Mouse (Mus musculus): Measurements from ENCODE around the gene Ampd3. TPM values are rescaled to one million over a fixed set of nuclear protein-coding genes. Genes with fewer than 3 reads are reported as not detected.

Ampd3 gene
- polyA plus RNA-seq, 1 experiment from 2014 or later: 30.8 TPM

GRCm38 (mm10) chr7:110781231-110781711, 13.3 kb downstream of the Ampd3 start:
- peak; percentile 80 for ATAC-seq (ENCODE audit: insufficient read depth)
- H3K9ac ChIP-seq: peak overlapping the region; percentile 51
- H3K9me3 ChIP-seq (replicated peaks): no peaks in the 10 kb centered on the region
- no peaks in the 10 kb centered on the region for H3K27me3 ChIP-seq
- H3K36me3 ChIP-seq (replicated peaks): peaks cover 58% of the 10 kb centered on the region
- 47% methylated on average over 2 of the region's 2 CpGs for WGBS (ENCODE audit: insufficient replicate concordance)
- peak overlapping the region; percentile 21 for H3K4me3 ChIP-seq (replicated peaks)
- H3K27ac ChIP-seq (replicated peaks): peak overlapping the region; percentile 96
- H3K4me2 ChIP-seq: peak overlapping the region; percentile 84
- peaks cover 88% of the 10 kb centered on the region for H3K4me1 ChIP-seq (replicated peaks)

- peak overlapping the region; percentile 96 for H3K27ac ChIP-seq (replicated peaks)
- H3K9me3 ChIP-seq (replicated peaks): no peaks in the 10 kb centered on the region
- no peaks in the 10 kb centered on the region for H3K27me3 ChIP-seq
- H3K4me2 ChIP-seq: peak overlapping the region; percentile 84
- peaks cover 80% of the 10 kb centered on the region for H3K4me1 ChIP-seq (replicated peaks)
- peak overlapping the region; percentile 2; the same call in 1 of the 2 replicates for H3K4me3 ChIP-seq (replicated peaks)
- no peak for ATAC-seq (ENCODE audit: insufficient read depth)
- H3K36me3 ChIP-seq (replicated peaks): peaks cover 66% of the 10 kb centered on the region
- WGBS (ENCODE audit: insufficient replicate concordance): 44% methylated on average over 7 of the region's 7 CpGs
- peak overlapping the region; percentile 31; the same call in 1 of the 2 replicates for H3K9ac ChIP-seq
Measured at GRCm38 (mm10) chr7:110782135-110782534, 14.1 kb downstream of the Ampd3 start.

DNA sequence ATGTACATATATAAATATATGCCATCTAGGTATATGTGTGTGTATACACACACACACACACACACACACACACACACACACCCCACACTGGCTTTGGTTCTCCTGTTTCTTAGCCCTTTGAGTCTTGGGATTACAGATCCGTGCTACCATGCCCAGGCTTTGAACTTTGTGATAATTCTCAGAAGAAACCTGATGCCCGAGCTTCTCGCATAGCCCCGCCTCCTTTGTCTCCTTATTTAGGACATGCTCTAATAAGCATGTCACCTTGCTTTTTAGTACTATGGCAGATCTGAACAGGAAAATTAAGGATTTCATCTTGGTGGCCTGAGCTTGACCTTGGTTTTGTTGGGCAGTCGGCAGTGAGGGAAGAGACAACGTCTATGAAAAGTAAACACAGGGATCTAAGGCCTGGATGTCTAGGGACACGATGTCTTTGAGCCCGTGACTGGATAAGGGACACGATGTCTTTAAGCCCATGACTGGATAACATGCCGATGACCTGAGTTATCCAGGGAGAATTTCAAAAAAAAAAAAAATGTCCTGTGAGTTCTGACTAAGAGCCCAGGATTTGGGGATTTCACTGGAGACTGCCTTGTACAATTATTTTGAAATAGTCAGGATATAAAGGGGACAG, 15.0 kb downstream of the Ampd3 start:
- H3K27ac ChIP-seq (replicated peaks): 0 out of 2 replicates have a peak overlapping the region, but pooled peaks have one; percentile 10
- 77% methylated on average over 10 of the region's 10 CpGs for WGBS (ENCODE audit: insufficient replicate concordance)
- no peaks in the 10 kb centered on the region for H3K9me3 ChIP-seq (replicated peaks)
- peaks cover 72% of the 10 kb centered on the region for H3K4me1 ChIP-seq (replicated peaks)
- no peak overlapping the region for H3K4me2 ChIP-seq
- H3K27me3 ChIP-seq: no peaks in the 10 kb centered on the region
- ATAC-seq (ENCODE audit: insufficient read depth): no peak
- no peak overlapping the region for H3K4me3 ChIP-seq (replicated peaks)
- peaks cover 71% of the 10 kb centered on the region for H3K36me3 ChIP-seq (replicated peaks)
- H3K9ac ChIP-seq: no peak overlapping the region

DNA sequence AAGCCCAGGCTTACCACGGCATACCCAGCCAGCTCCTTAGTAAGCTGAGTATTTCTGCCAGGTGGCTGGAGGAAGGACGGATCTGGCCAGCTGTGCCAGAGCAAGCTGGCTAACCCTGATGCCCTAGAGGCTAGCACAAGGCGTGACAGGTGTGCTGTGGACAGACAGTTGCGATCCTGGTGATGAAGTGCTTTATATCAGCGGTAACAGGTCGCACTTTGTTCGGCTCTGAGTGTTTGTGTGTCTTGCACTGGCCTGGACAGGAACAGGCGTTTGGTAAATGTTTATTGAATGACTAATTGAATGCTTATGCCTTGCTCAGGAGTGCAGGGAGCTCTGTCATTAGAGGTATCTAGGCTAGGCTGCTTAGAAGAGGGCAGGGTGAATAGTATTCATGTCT, 17.0 kb downstream of the Ampd3 start:
- Histone ChIP-seq H3K4me2 (no peak overlapping the region), H3K9me3 (replicated peaks) (no peaks in the 10 kb centered on the region), H3K9ac (no peak overlapping the region), H3K27me3 (no peaks in the 10 kb centered on the region), H3K4me3 (replicated peaks) (no peak overlapping the region), H3K27ac (replicated peaks) (no peak overlapping the region), H3K4me1 (replicated peaks) (peaks cover 52% of the 10 kb centered on the region), H3K36me3 (replicated peaks) (peaks cover 74% of the 10 kb centered on the region)
- WGBS (ENCODE audit: insufficient replicate concordance): 76% methylated on average over 8 of the region's 8 CpGs
- ATAC-seq (ENCODE audit: insufficient read depth): no peak

GRCm38 (mm10) chr7:110785741-110786146, 17.7 kb downstream of the Ampd3 start:
- H3K36me3 ChIP-seq (replicated peaks): peaks cover 74% of the 10 kb centered on the region

DNA sequence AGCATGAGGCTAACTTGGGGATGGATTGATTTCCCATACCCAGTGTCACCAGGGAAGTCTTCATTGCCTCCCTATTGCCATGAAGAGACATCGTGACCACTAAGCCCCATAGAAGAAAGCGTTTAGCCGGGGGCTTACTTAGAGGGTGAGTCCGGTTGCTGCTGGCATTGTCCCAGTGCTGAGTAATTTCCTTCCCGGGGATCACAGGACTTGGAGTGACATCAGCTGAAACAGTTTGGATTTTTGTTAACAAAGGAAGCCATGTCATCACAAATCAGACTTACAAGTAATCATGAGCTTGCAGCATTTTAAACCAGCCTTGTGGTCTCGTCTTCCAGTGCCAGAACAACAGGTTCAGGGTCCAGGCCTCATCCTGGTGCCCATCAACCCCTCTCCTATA, 19.3 kb downstream of the Ampd3 start:
- Histone ChIP-seq H3K36me3 (replicated peaks) (peaks cover 81% of the 10 kb centered on the region), H3K4me1 (replicated peaks) (peaks cover 29% of the 10 kb centered on the region), H3K4me2 (no peak overlapping the region), H3K27me3 (no peaks in the 10 kb centered on the region), H3K9ac (no peak overlapping the region), H3K9me3 (replicated peaks) (no peaks in the 10 kb centered on the region), H3K27ac (replicated peaks) (0 out of 2 replicates have a peak overlapping the region, but pooled peaks have one; percentile 7), H3K4me3 (replicated peaks) (no peak overlapping the region)
- ATAC-seq (ENCODE audit: insufficient read depth): no peak
- 80% methylated on average over 6 of the region's 6 CpGs for WGBS (ENCODE audit: insufficient replicate concordance)

More at GRCm38 (mm10) chr7:110785741-110786146, 17.7 kb downstream of the Ampd3 start:
- Histone ChIP-seq H3K27me3 (no peaks in the 10 kb centered on the region), H3K9me3 (replicated peaks) (no peaks in the 10 kb centered on the region), H3K9ac (no peak overlapping the region), H3K4me1 (replicated peaks) (peaks cover 44% of the 10 kb centered on the region), H3K4me3 (replicated peaks) (no peak overlapping the region), H3K27ac (replicated peaks) (no peak overlapping the region), H3K4me2 (no peak overlapping the region)
- ATAC-seq (ENCODE audit: insufficient read depth): no peak
- 87% methylated on average over 3 of the region's 3 CpGs for WGBS (ENCODE audit: insufficient replicate concordance)

- 80% methylated on average over 8 of the region's 8 CpGs for WGBS (ENCODE audit: insufficient replicate concordance)
- H3K27ac ChIP-seq (replicated peaks): no peak overlapping the region
- no peaks in the 10 kb centered on the region for H3K9me3 ChIP-seq (replicated peaks)
- H3K4me2 ChIP-seq: no peak overlapping the region
- H3K27me3 ChIP-seq: no peaks in the 10 kb centered on the region
- H3K9ac ChIP-seq: no peak overlapping the region
- H3K36me3 ChIP-seq (replicated peaks): peaks cover 100% of the 10 kb centered on the region
- H3K4me1 ChIP-seq (replicated peaks): peaks cover 5% of the 10 kb centered on the region; the same call in 1 of the 2 replicates
- no peak overlapping the region for H3K4me3 ChIP-seq (replicated peaks)
- ATAC-seq (ENCODE audit: insufficient read depth): no peak
Measured at GRCm38 (mm10) chr7:110790878-110791277, 22.9 kb downstream of the Ampd3 start.

DNA sequence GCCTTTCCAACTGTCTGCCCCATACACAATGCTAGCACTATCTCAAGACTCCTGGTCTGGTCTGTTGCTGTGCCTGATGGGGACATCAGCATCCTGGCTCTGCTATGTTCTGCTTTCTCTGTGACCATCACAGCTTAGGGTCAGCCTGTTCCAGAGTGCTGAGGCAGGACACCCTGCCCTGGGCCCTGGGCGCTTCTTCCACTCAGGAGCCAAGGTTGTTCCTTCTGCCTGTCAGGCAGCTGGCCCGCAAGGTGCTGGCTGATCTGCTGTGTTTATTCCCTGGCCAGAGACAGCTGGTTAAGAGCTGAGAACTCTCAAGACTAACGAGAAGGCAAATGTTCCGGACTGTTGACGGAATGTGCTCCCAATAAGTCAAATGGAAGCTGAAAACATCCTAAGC, 24.2 kb downstream of the Ampd3 start:
- no peak overlapping the region for H3K27ac ChIP-seq (replicated peaks)
- no peaks in the 10 kb centered on the region for H3K27me3 ChIP-seq
- peaks cover 3% of the 10 kb centered on the region for H3K4me1 ChIP-seq (replicated peaks)
- no peak for ATAC-seq (ENCODE audit: insufficient read depth)
- WGBS (ENCODE audit: insufficient replicate concordance): 84% methylated on average over 5 of the region's 5 CpGs
- H3K36me3 ChIP-seq (replicated peaks): peaks cover 100% of the 10 kb centered on the region
- no peaks in the 10 kb centered on the region for H3K9me3 ChIP-seq (replicated peaks)
- no peak overlapping the region for H3K4me3 ChIP-seq (replicated peaks)
- no peak overlapping the region for H3K4me2 ChIP-seq
- H3K9ac ChIP-seq: no peak overlapping the region

- H3K27ac ChIP-seq (replicated peaks): no peak overlapping the region
- 77% methylated on average over 2 of the region's 2 CpGs for WGBS (ENCODE audit: insufficient replicate concordance)
Measured at GRCm38 (mm10) chr7:110792834-110793233, 24.8 kb downstream of the Ampd3 start.

DNA sequence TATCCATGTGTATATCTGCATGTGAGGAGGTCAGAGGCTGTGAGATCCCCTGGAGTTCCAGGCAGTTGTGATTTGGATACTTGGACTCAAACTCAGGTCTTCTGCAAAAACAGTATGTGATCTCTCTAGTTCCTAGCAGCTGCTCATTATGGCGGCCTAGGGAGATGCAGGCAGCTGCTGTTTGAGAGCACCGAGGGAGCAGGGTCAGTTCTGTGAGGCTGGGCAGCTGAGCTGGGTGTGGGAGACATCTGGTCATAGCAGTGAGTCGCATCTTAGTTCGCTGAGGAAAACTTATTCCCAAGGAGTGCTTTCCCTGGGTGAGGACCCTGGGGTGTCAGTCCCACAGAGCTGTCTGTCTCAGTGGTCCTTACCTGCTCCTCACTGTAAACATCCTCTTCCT, 26.7 kb downstream of the Ampd3 start:
- Histone ChIP-seq H3K9ac (no peak overlapping the region), H3K4me2 (no peak overlapping the region), H3K27ac (replicated peaks) (no peak overlapping the region), H3K4me3 (replicated peaks) (no peak overlapping the region), H3K27me3 (no peaks in the 10 kb centered on the region), H3K9me3 (replicated peaks) (no peaks in the 10 kb centered on the region), H3K36me3 (replicated peaks) (peaks cover 96% of the 10 kb centered on the region), H3K4me1 (replicated peaks) (peaks cover 3% of the 10 kb centered on the region)
- 81% methylated on average over 4 of the region's 4 CpGs for WGBS (ENCODE audit: insufficient replicate concordance)
- ATAC-seq (ENCODE audit: insufficient read depth): no peak

More at GRCm38 (mm10) chr7:110792834-110793233, 24.8 kb downstream of the Ampd3 start:
- no peak for ATAC-seq (ENCODE audit: insufficient read depth)
- no peaks in the 10 kb centered on the region for H3K27me3 ChIP-seq
- H3K36me3 ChIP-seq (replicated peaks): peaks cover 100% of the 10 kb centered on the region
- H3K4me3 ChIP-seq (replicated peaks): no peak overlapping the region
- no peaks in the 10 kb centered on the region for H3K9me3 ChIP-seq (replicated peaks)
- H3K9ac ChIP-seq: no peak overlapping the region
- H3K4me1 ChIP-seq (replicated peaks): peaks cover 3% of the 10 kb centered on the region
- no peak overlapping the region for H3K4me2 ChIP-seq

DNA sequence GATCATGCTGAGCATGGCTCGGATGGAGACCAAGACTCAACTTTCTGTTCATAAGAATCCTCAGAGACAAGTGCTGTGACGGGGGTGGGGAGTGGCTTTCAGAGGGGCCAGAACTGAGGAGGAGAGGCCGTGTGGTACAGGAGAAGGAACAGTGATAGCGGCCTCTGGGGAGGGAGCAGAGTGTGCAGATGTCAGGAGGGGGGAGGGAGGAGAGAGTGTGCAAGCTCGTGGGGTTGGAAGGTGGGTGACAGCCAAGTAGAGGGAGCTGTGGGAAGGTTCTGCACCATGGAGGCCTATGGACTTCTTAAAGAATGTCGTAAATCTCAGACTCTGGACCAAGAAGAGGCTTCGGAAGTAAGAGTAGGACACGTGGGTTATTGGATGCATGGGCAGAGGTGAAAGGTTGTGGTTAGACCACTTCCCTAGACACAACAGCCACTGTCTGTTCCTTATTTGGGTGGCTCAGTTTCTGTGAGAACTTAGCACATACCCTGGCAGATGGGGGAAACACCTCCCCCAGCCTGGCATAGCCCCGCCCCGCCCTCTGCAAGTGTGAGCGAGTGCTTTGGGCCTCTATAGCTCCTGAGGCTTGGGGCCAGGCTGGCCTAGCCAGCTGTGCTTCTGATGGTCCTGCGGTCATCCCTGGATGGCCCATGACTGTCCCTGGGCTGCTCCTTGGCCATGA, 28.5 kb downstream of the Ampd3 start:
- H3K4me2 ChIP-seq: no peak overlapping the region
- H3K27me3 ChIP-seq: no peaks in the 10 kb centered on the region
- peaks cover 93% of the 10 kb centered on the region for H3K36me3 ChIP-seq (replicated peaks)
- peak; percentile 15; the same call in 1 of the 2 replicates for ATAC-seq (ENCODE audit: insufficient read depth)
- no peak overlapping the region for H3K27ac ChIP-seq (replicated peaks)
- no peaks in the 10 kb centered on the region for H3K9me3 ChIP-seq (replicated peaks)
- H3K4me3 ChIP-seq (replicated peaks): no peak overlapping the region
- H3K4me1 ChIP-seq (replicated peaks): peaks cover 3% of the 10 kb centered on the region
- 40% methylated on average over 12 of the region's 12 CpGs for WGBS (ENCODE audit: insufficient replicate concordance)
- no peak overlapping the region for H3K9ac ChIP-seq
